Mouse (Mus musculus) brown adipose tissue, adult 24 weeks (tissue): Measurements from ENCODE around the gene Ldb1. TPM values are rescaled to one million over a fixed set of nuclear protein-coding genes. Genes with fewer than 3 reads are reported as not detected.

Source experiments
- H3K27ac ChIP-seq: fragments of 200-500 bp; replicated peaks from 2 replicates; pipeline ENCODE4 v1.5.1; 2012; ENCODE audit warnings: low read depth, mild to moderate bottlenecking, low read length
- H3K4me1 ChIP-seq: fragments of 200-500 bp; 2 replicates; pipeline ENCODE4 v1.6.1; 2012; ENCODE audit warnings: low read length, mixed read lengths; ENCODE audit not compliant: control insufficient read depth, insufficient read depth, insufficient read length
- H3K4me3 ChIP-seq: fragments of 200-500 bp; 2 replicates; pipeline ENCODE4 v1.5.1; 2012; ENCODE audit warnings: low read depth, mild to moderate bottlenecking, low read length, moderate library complexity; ENCODE audit not compliant: insufficient read depth
- polyA plus RNA-seq: library from polyadenylated mRNA; stranded (reverse); fragments of >200 nt; gene quantifications from 2 replicates; pipeline ENCODE4 v1.2.4, GENCODE M21; 2012; ENCODE audit not compliant: missing spikeins, insufficient read depth, insufficient read length

Ldb1 gene
- polyA plus RNA-seq, 1 experiment, result 23.9 TPM

DNA sequence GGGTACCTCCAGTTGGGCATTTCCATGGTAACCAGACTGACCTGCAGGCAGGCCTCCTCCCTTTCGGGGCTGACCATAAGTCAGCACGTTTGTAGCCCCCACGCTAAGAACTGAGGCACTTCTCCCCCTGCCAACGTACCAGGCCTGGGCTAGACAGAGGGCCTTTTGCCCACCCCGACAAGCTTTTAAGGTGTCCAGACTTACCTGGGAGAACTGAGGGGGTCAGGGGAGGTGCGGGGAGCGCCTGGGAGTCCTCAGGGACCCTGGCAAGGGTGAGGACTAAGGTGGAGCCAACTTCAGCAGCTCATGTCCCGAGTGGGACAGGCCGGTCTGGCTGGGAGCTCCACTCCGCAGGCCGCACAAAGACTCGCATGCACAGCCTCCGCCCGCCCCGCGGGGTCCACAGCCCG, 6.2 kb downstream of the Ldb1 start:
- no peak overlapping the region for H3K27ac ChIP-seq
- peak overlapping the region; percentile 50 for H3K4me3 ChIP-seq
- peaks cover 25% of the 10 kb centered on the region for H3K4me1 ChIP-seq

DNA sequence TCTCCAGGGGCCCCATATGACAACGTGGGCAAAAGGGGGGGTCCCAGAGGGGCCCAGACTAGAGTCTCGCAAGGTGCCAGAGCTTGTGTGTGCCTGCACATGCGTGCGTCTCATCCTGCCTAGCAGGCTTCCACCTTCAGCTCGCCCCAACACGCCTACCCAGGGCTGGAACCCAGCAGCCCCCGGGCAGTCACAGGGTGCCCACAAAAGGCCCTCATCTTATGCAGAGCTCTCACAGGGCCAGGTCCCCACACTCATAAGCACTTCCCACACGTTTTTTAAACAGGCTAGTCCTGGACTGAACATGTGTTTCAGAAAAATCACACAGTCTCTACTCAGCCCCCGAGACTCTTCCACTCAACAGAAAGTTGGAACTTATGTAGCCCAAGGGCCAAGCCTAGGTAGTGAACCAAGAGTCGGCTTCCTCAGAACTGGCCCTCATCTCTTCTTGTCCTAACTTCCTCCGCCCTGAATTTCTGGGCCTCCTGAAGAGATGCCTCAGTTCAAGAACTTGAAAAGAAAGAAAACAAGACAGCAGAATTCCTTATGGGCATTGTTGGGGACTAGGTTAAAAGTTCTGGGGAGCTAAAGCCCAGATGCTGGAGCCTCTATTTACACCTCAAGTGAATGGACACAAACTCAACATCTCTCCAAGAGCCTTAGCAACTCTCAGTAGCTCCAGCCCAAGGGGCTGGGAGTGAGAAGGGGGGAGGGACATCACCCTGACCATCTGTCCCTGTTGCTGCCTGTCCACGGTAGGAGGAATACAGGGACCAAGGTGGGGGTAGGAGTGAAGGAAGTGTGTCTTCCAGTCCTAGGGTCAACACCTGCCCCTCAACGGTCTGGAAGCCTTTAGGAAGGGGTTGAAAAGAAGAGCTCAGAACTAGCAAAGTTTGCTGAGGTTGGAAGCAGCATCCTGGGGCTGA, 6.8 kb downstream of the Ldb1 start:
- H3K4me1 ChIP-seq, result peaks cover 23% of the 10 kb centered on the region
- peak overlapping the region; percentile 50 for H3K4me3 ChIP-seq
- no peak overlapping the region for H3K27ac ChIP-seq

DNA sequence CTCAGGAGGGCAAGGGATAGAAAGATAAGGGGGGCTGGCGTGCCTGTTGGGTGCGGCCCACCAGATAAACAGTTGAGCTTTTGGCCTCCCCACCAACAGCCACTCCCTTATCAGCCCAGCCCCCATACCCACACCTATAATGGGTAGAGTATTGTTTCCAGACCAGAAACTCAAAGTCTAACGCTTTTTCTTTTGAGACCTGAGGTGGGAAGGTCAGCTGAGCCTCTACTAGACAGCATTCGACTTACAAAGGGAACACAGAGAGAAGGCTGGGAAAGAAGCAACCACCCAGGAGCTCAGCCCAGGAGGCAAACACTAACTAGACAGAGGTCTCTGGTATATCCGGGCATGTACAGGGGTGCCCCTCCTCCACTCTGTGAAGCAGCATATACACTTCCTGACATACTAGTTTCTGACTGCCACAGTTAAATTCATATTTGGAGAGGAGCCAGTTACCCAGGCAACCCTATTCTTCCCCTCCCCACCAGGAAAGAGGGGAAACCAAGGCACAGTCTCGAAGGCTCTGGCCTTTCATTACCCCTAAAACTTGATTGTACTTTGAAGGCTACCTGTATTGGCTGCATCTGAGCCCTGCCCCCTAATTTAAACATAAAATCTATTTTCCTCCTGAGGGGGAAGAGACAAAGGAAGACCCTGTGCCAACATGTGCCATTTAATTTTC, 7.6 kb downstream of the Ldb1 start:
- Histone ChIP-seq H3K27ac (no peak overlapping the region), H3K4me1 (peaks cover 15% of the 10 kb centered on the region), H3K4me3 (no peak overlapping the region; the same call in 1 of the 2 replicates)

DNA sequence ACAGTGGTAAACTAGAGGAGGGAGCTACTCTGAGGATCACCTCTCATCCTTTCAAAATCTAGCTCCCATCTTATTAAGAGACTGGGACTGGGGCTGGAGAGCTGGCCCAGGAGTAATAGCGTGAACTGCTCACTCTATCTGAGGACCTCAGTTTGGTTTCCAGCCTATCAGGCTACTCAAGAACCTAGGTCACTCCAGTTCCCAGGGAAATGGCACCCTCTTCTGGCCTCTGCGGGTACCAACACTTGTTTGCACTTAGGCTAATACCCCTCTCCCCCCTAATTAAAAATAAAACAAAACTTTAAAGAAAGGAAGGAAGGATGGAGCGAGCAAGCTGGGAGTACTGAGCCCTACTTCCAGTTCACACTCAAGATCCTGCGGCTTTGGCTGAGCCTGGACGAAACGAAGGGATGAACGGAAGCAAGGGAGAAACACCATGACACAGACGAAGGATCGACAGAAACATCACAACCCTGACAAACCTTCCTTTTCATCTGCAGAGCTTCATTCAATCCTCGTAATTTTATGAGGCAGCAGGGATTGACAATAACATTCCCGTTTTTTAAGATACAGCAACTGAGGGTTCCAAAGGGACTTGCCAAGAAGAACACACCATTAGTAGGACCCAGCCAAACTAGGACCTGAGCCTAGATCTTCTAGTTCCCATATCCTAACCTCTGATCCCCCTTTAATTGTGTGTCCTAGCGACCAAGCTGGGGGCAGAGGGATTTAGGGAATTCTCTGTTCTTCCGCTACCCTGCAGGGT, 8.4 kb downstream of the Ldb1 start:
- no peak overlapping the region for H3K4me3 ChIP-seq
- H3K27ac ChIP-seq, result no peak overlapping the region

DNA sequence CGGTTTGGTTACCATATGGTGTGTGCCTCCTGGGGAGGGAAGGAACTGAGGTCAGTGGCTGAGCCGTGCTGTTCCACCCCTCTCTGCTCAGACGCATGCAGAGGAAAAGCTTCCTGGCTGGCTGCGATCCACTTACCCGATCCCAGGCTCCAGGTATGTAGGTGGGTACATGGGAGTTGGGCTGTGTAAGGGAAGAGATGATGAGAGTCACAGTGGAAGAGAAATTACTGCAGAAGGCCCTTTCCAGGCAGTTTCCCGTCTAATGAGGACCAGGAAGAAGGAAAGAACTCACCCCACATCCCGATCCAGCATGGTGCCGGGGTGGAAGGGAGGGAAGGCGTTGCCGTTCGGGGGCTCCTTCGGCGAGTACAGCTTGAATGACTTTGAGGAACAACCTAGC, 9.0 kb downstream of the Ldb1 start:
- Histone ChIP-seq H3K4me3 (no peak overlapping the region), H3K27ac (no peak overlapping the region), H3K4me1 (peaks cover 6% of the 10 kb centered on the region; the same call in 1 of the 2 replicates)

More for the DNA sequence above, 8.4 kb downstream of the Ldb1 start:
- H3K4me1 ChIP-seq, result peaks cover 11% of the 10 kb centered on the region

DNA sequence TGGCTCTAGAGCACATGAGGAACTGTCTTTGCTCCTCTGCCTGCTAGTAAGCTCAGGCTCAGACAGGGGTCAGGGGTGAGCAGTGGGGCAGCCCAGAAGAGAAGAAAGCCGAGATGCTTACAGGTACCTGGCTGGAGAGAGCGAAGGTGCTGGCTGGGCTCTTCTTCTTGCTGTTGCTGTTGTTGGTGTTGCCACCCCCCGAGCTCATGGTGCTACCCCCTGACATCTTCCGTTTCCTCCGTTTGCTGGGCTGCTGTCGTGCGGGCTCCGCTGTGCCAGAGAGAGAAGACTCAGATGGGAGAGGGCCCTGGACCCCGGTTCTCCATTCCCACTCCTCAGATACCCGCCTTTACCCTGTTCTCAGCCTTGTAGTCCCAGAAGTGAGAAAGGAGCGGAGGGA, 11.1 kb downstream of the Ldb1 start:
- Histone ChIP-seq H3K4me3 (no peak overlapping the region), H3K27ac (no peak overlapping the region), H3K4me1 (no peaks in the 10 kb centered on the region)

DNA sequence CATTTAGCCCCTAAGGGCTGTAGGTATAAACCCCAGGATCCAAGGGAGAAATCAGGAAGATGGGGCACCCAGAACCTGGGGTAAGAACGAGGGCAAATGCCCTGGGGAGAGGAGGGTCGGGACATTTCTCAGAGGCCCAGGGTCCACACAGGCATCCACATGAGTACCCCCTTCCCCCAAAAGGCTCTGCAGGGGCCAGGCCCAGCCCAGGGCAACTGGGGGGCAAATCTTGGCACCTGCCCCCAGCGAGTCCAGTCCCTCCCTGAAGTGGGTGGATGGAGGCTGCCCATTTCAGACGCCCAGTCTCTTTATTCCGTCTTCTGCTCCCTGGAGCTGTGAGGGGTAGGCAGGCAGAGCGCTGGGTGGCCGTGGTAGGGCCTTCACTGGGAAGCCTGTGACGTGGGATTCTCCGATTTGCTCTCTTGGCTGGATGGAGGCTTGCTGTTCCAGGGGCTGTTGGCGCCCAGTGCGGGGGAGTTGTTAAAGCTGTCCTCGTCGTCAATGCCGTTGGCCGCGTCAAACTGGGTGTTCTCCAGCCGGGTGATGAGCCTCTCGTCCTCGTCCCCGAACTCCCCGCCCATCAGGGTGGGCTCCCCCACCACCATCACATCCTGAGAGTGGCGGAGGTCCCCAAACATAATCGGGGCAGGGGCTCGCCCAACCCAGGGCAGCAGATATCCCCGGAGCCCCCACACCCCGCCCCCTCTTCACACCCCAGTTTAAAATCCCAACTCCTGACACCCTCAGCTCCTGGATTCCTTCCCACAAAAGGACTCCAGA, 12.1 kb downstream of the Ldb1 start:
- no peaks in the 10 kb centered on the region for H3K4me1 ChIP-seq
- no peak overlapping the region for H3K4me3 ChIP-seq
- H3K27ac ChIP-seq, result no peak overlapping the region

DNA sequence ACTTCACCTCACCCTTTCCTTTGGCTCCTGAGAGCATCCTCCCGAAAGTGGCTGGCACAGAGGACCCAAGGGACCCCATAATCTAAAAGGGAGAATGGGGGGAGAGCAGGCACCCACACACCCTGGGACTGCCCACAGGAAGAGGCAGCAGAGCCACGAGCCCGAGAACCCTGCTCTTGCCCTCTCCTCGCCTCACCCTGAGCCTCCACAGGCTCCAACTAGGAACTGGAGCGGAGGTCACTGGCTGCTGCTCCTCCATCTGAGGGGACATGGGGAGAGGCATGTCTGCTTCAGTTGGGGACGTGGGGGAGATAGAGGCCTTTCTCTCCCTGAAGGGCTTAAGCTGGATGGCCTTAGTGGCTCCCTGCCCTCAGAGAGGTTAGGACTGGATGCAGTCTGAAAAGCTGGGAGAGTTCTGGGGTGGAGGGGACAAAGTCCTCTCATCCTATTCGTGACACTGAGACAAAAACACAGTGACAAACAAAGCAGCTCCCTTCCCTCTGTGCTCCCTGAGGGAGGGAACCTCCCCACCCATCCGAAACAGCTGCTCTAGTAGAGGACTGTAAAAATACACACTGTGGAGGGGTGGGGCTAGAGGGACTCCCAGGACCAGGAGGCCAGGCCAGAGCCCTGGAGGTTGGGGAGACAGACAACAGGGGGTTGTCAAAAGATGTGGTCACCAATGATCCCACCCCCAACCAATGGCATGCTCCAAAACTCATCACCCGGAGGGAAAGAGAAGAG, 13.2 kb downstream of the Ldb1 start:
- no peak overlapping the region for H3K4me3 ChIP-seq
- no peaks in the 10 kb centered on the region for H3K4me1 ChIP-seq
- no peak overlapping the region for H3K27ac ChIP-seq

DNA sequence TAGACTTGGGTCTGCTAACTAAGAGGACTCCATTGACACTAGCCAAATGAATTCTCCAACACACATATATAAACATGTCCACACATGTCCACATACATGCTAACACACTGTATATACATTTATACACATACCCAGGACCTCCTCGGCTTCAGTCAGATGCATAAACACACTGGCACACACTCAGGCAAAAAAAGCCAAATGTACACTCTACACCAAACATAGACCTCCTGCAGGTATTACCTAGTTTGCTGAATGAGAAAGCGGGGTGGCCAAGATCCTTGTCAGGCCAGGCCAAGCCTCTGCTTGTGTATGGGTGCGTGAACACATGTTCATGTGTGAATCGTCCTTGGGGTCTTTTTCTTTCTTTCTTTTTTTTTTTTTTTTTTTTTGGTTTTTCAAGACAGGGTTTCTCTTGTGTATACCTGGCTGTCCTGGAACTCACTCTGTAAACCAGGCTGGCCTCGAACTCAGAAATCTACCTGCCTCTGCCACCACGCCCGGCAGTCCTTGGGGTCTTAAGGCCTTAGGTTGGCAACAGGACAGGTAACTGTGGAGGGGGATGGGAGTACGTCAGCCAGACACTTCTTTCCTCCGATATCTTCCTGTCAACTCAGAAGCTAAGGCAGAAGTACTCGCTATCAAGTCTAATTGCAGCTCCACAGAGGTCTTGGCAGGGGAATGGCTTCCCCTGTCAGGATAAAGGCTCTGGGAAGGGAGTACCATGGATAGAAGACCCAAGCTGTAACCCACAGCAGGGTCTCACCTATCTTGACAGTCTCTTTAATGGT, 14.6 kb downstream of the Ldb1 start:
- Histone ChIP-seq H3K4me1 (no peaks in the 10 kb centered on the region), H3K4me3 (no peak overlapping the region), H3K27ac (no peak overlapping the region)

DNA sequence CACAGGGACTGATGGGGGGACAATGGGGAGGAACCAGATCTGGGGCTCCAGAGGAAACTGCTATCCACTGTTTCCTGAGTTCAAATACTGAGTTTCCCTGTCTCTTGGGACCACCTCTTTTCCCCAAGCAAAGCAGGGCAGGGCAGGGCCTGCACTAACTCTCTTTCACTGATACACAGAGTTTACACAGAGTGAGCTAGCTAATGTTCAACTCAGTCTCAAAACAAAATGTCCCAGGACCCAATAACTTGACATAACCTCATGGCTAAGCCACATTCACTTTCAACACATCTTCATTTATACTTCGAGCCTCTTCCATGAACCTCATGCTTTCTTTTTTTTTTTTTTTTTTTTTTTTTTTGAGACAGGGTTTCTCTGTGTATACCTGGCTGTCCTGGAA, 15.4 kb downstream of the Ldb1 start:
- Histone ChIP-seq H3K4me1 (no peaks in the 10 kb centered on the region), H3K27ac (no peak overlapping the region), H3K4me3 (no peak overlapping the region)

DNA sequence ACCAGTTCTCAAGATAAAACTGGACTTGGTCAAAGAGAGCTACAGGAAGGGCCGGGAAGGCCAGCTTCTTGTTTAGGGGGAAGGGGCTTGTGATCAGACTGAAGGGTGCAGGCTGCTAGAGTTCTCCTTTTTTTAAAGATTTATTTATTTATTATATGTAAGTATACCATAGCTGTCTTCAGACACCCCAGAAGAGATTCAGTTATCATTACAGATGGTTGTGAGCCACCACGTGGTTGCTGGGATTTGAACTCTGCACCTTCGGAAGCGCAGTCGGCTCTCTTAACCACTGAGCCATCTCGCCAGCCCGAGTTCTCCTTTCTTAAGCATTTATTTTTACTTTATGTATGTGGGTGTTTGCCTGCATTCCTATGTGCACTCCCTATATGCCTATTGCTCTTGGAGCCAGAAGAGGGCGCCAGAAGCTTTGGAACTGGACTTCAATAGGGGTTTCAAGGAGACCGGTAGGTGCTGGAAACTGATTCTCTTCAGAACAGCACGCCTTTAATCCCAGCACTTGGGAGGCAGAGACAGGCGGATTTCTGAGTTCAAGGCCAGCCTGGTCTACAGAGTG, 16.2 kb downstream of the Ldb1 start:
- no peak overlapping the region for H3K4me3 ChIP-seq
- H3K4me1 ChIP-seq, result no peaks in the 10 kb centered on the region
- H3K27ac ChIP-seq, result no peak overlapping the region

DNA sequence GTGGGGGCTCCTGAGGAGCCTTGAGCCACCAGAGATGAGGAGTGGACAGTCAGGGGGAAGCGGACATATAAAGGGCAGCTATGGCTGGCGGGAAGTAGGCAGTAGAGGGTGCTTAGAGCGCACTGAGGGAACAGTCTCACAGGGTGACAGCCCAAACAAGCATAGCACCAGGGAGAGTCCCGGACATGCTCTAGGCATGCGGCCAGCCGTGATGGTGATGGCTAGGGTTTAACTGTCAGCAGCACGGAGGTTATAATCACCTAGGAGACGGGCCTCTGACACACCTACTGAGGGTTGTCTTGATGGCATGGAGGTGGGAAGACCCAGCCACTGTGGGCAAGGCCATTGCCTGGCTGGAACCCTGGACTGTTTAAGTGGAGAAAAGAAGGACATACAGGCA, 18.4 kb downstream of the Ldb1 start:
- H3K27ac ChIP-seq, result no peak overlapping the region
- no peak overlapping the region for H3K4me3 ChIP-seq
- no peaks in the 10 kb centered on the region for H3K4me1 ChIP-seq

DNA sequence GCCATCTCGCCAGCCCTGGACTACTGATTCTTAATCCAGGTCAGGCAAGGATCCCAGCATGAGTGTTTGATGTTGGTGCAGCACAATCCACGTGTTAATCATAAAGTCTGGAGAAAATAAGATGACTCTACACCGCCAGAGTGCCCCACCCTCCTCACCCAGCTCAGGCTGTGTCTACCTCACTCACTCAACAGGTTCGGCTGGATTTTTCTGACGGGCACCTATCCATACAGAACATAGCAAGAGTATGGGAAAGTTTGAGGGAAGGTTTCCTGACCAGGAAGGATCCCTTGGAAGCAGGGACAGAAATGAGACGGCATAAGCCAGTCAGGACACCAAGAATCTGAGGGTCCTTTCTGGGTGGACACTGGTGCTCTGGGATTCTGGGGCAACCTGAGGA, 20.1 kb downstream of the Ldb1 start:
- no peak overlapping the region for H3K4me3 ChIP-seq
- no peak overlapping the region for H3K27ac ChIP-seq
- no peaks in the 10 kb centered on the region for H3K4me1 ChIP-seq
